Mouse (Mus musculus) heart, adult 2 months (tissue): Measurements from ENCODE around the gene Ldlr. TPM values are rescaled to one million over a fixed set of nuclear protein-coding genes. Genes with fewer than 3 reads are reported as not detected.
"Not testable (repeated sequence)": the region's sequence is repeated elsewhere in the genome, so short reads cannot be mapped to it uniquely, and the experiment has no call there.

Experiments used
- DNase-seq, 2 experiments: peaks; one replicate each; pipeline ENCODE4 v3.0.0; 2021
- H3K27ac ChIP-seq: fragments of 200-600 bp; 2 replicates; pipeline ENCODE4 v1.8.1; 2022
- H3K27me3 ChIP-seq: fragments of 200-500 bp; 2 replicates; pipeline ENCODE4 v1.6.1; 2012; ENCODE audit warnings: mild to moderate bottlenecking, low read length, inconsistent platforms, mixed read lengths; ENCODE audit not compliant: control insufficient read depth, insufficient read depth
- H3K36me3 ChIP-seq: fragments of 200-500 bp; 2 replicates; pipeline ENCODE4 v1.6.1; 2012; ENCODE audit warnings: low read length, inconsistent platforms; ENCODE audit not compliant: control insufficient read depth, insufficient read depth
- H3K4me1 ChIP-seq: fragments of 200-500 bp; 2 replicates; pipeline ENCODE4 v1.6.1; 2011; ENCODE audit warnings: low read length; ENCODE audit not compliant: control insufficient read depth, insufficient read depth
- H3K4me3 ChIP-seq: fragments of 200-600 bp; 2 replicates; pipeline ENCODE4 v1.8.1; 2022
- H3K79me2 ChIP-seq: fragments of 200-500 bp; replicated peaks from 2 replicates; pipeline ENCODE4 v1.6.1; 2012; ENCODE audit warnings: mild to moderate bottlenecking, inconsistent platforms, low read length, moderate library complexity, mixed read lengths; ENCODE audit not compliant: control insufficient read depth, insufficient read depth
- H3K9ac ChIP-seq: fragments of 200-500 bp; 2 replicates; pipeline ENCODE4 v1.6.1; 2012; ENCODE audit warnings: low read depth, mild to moderate bottlenecking, control low read depth, inconsistent platforms, low read length, mixed read lengths
- CTCF ChIP-seq: fragments of 200-600 bp; IDR thresholded peaks from 2 replicates; pipeline ENCODE4 v1.8.1; 2022; ENCODE audit warnings: antibody characterized with exemption, mild to moderate bottlenecking, moderate library complexity
- EP300 ChIP-seq: fragments of 200-500 bp; IDR thresholded peaks from 2 replicates; pipeline ENCODE4 v1.6.1; 2011; ENCODE audit warnings: low read depth, low read length, control low read depth; ENCODE audit not compliant: insufficient read depth
- POLR2A ChIP-seq: fragments of 200-500 bp; IDR thresholded peaks from 2 replicates; pipeline ENCODE4 v1.6.1; 2011; ENCODE audit warnings: mild to moderate bottlenecking, low read depth, low read length, control low read depth; ENCODE audit not compliant: insufficient read depth
- WGBS: fragments of 180-500 bp; shearing (Covaris S2); methylation state at CpG from one replicate; pipeline ENCODE4 v1.1.7; 2018; 5-methylcytosine and 5-hydroxymethylcytosine counted together
- intact Hi-C: fragments of 180-260 bp; cut with DNase I; formaldehyde crosslinking; loops from one replicate; pipeline ENCODE4 v1.15.1; 2025
- polyA plus RNA-seq: library from polyadenylated mRNA; depleted of rRNA; stranded (reverse); fragments of >200 nt; gene quantifications from 2 replicates; pipeline ENCODE4 v1.2.3, GENCODE M21; 2012
- total RNA-seq, 2 experiments: library from RNA; stranded (reverse); gene quantifications; 2 replicates each; pipeline ENCODE4 v1.2.3; 2021

Gene Ldlr
- total and polyA plus RNA-seq, 3 experiments: 3.4 to 7.2 (median 4.2) TPM

GRCm38 (mm10) chr9:21762135-21762534 is 38.9 kb downstream of the Ldlr start:
- peak in 1 of 2 experiments; percentile 73 for DNase-seq
- intact Hi-C loops: no loop called here
- Histone ChIP-seq H3K4me3 (no peak overlapping the region), H3K27ac (peak overlapping the region; percentile 56), H3K27me3 (no peaks in the 10 kb centered on the region), H3K79me2 (no peaks in the 10 kb centered on the region), H3K9ac (no peak overlapping the region), H3K4me1 (peaks cover 5% of the 10 kb centered on the region), H3K36me3 (peaks cover under 1% of the 10 kb centered on the region; the same call in 1 of the 2 replicates)
- no peak; the same call in 1 of the 2 replicates for TF ChIP-seq POLR2A
- no peak for TF ChIP-seq CTCF
- TF ChIP-seq EP300: peak; percentile 80; the same call in 1 of the 2 replicates

GRCm38 (mm10) chr9:21764084-21764999 is 41.1 kb downstream of the Ldlr start:
- intact Hi-C loops: no loop called here
- no peak overlapping the region for H3K27ac ChIP-seq

GRCm38 (mm10) chr9:21767896-21768295 is 44.6 kb downstream of the Ldlr start:
- no peak overlapping the region for H3K4me3 ChIP-seq
- H3K4me1 ChIP-seq: peaks cover 20% of the 10 kb centered on the region
- H3K27me3 ChIP-seq: no peaks in the 10 kb centered on the region
- no peaks in the 10 kb centered on the region for H3K79me2 ChIP-seq
- peaks cover 19% of the 10 kb centered on the region for H3K36me3 ChIP-seq
- H3K9ac ChIP-seq: no peak overlapping the region
- intact Hi-C loops: loop anchor here (2.0 kb wide), 1 partner anchor 17 kb away; no protein-coding TSS in a partner anchor
- DNase-seq: peak; percentile 66 to 79
- WGBS: 64% methylated on average over 11 of the region's 11 CpGs
- no peak for TF ChIP-seq CTCF
- TF ChIP-seq EP300: peak; percentile 92
- 0 out of 2 replicates have a peak, but pooled peaks have one; percentile 19 for TF ChIP-seq POLR2A
- peak overlapping the region; percentile 69 for H3K27ac ChIP-seq

More at GRCm38 (mm10) chr9:21764084-21764999, 41.1 kb downstream of the Ldlr start:
- H3K27me3 ChIP-seq: no peaks in the 10 kb centered on the region
- H3K4me1 ChIP-seq: peaks cover 19% of the 10 kb centered on the region
- H3K9ac ChIP-seq: no peak overlapping the region
- TF ChIP-seq POLR2A: no peak
- peak; percentile 23; the same call in 1 of the 2 replicates for TF ChIP-seq CTCF
- no peak overlapping the region for H3K4me3 ChIP-seq
- H3K36me3 ChIP-seq: peaks cover 18% of the 10 kb centered on the region
- H3K79me2 ChIP-seq: no peaks in the 10 kb centered on the region
- no peak for DNase-seq
- WGBS: 87% methylated on average over 6 of the region's 6 CpGs

- Histone ChIP-seq H3K27ac (peak overlapping the region; percentile 61), H3K4me1 (peaks cover 20% of the 10 kb centered on the region), H3K4me3 (no peak overlapping the region), H3K27me3 (no peaks in the 10 kb centered on the region), H3K36me3 (peaks cover 19% of the 10 kb centered on the region), H3K79me2 (no peaks in the 10 kb centered on the region), H3K9ac (peak overlapping the region; percentile 32)
- intact Hi-C loops: loop anchor here (2.0 kb wide), 1 partner anchor 16 kb away; no protein-coding TSS in a partner anchor
- 19% methylated on average over 13 of the region's 13 CpGs for WGBS
- peak; percentile 66 to 67 for DNase-seq
- TF ChIP-seq CTCF: no peak
- TF ChIP-seq EP300: no peak
- no peak for TF ChIP-seq POLR2A
Measured at GRCm38 (mm10) chr9:21768511-21769411, 45.5 kb downstream of the Ldlr start.

GRCm38 (mm10) chr9:21769558-21770183 is 46.4 kb downstream of the Ldlr start:
- intact Hi-C loops: loop anchor here (2.0 kb wide), 1 partner anchor 15 kb away; no protein-coding TSS in a partner anchor
- Histone ChIP-seq H3K27ac (peak overlapping the region; percentile 61), H3K36me3 (peaks cover 19% of the 10 kb centered on the region), H3K4me3 (no peak overlapping the region), H3K79me2 (no peaks in the 10 kb centered on the region), H3K9ac (peak overlapping the region; percentile 35), H3K4me1 (peaks cover 20% of the 10 kb centered on the region), H3K27me3 (no peaks in the 10 kb centered on the region)
- TF ChIP-seq CTCF (no peak), EP300 (0 out of 2 replicates have a peak, but pooled peaks have one; percentile 45)
- peak; percentile 69 to 78 for DNase-seq
- WGBS: 49% methylated on average over 26 of the region's 26 CpGs

GRCm38 (mm10) chr9:21773396-21773795 is 50.1 kb downstream of the Ldlr start:
- H3K4me3 ChIP-seq, DNase-seq, H3K36me3 ChIP-seq, H3K27ac ChIP-seq, intact Hi-C loops, H3K27me3 ChIP-seq, H3K79me2 ChIP-seq, H3K9ac ChIP-seq: not testable (repeated sequence)
- peaks cover 12% of the 10 kb centered on the region for H3K4me1 ChIP-seq
- WGBS: 83% methylated on average over 5 of the region's 5 CpGs
